Mouse (Mus musculus) urinary bladder, adult 18-20 months (tissue): Measurements from ENCODE around the gene Atoh8.

Source experiments
- DNase-seq, 2 experiments: peaks; one replicate each; pipeline ENCODE4 v3.0.0; 2022; ENCODE audit warnings: low spot score in 2 of 2, mixed read lengths in 2 of 2

Atoh8 gene

DNA sequence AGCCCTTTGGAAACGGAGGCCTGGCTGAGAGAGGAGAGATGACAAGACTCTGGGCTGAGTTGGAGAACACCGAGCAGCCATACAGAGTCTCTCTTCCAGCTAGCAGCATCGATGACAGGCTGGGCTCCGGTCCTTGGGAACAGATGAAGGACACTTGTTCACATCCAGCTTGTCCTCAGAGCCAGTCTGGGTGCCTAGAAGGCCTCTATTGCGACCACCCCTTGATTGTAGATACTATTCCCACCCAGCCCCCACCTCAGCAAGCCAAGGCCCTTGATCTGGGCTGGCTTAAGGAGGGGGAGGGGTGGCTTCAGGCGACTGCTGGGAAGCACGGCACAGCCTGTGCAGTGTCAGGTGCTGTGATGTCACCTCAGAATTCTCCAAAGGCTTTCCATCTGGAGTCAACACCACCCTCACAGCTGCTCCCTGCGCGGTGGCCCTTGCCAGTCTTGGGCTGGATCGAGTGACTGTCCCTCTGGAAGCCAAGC, 19.3 kb upstream of the Atoh8 start:
- DNase-seq: no peak

DNA sequence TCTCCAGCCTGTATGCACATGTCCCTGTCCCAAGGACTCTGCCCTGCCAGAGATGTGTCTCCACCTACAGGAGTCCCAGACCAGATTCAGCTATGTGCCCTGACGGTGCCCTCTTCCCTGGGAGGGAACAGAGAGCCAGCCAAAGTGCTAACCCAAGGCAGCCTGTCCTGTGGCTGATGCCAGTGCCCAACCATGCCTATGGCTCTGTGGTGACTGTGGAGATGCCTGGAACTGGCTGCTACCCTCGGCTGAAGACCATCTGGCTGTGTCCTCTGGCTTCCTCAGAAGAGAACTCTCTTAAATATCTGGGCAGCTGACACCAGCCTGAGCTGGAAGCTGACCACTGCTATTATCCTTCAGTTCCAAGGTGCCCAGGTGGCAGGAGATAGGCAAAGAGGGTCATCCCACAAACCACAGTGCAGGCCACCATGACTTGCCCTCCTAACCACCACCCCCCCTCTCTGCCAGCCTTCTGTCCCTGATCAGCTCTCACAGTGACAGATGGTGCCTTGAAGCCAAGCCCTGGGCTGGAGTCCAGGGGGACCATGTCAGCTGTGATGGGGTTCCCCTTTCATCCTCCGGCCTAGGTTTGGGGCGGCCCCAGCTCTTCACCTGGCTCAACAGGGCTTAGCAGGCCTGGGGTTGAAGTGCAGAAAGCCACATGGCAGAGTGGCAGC, 18.7 kb upstream of the Atoh8 start:
- no peak for DNase-seq

DNA sequence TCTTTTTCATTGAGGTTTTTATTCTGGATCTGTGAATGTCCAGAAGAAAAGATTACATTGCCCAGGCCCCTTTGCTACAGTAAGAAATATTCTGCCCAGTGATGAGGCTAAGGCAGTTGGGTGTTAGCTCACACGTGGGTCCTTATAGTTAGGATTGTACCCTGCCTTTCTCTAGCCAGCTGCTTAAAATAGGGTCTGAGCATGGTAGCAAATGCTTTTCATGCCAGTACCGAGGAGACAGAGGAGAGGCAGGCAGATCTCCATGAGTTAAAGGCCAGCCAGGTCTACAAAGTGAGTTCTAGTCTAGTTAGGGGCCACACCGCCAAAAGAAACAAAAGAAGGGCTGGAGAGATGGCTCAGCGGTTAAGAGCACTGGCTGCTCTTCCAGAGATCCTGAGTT, 17.8 kb upstream of the Atoh8 start:
- no peak for DNase-seq

DNA sequence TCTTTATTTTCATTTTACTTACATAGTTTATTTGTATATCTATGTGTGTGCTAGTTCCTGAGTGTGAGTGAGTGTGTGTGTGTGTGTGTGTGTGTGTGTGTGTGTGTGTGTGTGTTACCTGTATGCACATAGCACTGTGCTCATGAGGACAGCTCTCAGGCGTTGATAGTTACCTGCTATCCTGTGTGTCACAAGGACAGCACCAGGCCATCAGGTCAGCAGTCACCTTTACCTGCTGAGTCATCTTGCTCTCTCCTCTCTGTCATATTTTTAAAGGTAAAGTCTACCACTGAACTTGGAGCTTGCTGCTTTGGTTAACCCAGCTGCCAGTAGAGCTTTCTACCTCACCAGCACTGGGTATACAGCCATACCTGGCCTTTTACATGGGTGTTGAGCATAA, 17.1 kb upstream of the Atoh8 start:
- DNase-seq: no peak

DNA sequence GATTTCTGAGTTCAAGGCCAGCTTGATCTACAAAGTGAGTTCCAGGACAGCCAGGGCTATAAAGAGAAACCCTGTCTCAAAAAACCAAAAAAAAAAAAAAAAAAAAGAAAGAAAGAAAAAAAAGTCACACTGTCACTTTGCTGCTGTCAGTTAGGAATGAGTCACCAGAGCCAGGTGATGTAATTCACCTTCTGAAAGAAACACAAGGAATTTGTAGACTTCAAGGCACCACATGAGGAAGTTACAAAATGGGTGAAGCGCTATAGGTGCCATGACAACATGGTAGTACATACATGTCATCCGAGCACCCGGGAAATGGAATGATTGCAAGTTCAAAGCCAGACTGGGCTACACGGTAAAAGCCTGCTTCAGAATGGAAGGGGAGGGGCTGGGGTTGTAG, 14.6 kb upstream of the Atoh8 start:
- DNase-seq: no peak

DNA sequence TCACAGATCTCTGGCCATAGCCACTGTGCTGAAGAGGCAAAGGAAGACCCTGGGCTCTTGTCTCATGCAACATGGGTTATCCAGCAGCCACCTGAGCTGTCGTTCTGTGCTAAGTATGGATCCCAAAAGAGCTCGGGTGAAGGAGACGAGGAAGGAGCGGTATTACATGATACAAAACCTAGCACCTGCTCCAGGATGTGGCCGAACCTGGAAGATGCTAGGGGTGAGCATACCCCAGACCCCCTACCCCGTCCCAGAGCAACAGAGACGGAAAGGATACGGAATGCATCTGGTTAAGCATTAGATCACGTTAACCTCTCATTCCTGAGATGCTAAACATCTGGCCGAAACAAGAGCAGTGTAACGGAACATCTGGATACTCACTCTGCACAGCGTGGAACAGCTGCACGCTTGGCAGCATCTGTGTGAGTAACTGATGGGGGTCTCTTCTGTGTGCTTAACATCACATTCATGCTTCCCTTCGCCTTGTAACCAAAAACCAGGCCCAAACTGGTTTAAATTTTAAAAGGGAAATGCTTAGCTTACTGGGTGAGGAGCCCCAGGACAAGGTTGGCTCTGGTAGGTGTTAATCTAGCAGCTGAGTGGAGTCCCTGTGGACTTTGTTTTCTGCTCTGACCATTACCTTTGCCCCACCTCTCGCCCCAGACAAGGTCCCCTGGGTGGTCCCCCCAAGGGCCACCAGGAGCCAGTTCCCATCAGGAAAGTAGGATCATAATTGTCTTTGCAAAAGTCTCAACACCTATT, 13.0 kb upstream of the Atoh8 start:
- no peak for DNase-seq

DNA sequence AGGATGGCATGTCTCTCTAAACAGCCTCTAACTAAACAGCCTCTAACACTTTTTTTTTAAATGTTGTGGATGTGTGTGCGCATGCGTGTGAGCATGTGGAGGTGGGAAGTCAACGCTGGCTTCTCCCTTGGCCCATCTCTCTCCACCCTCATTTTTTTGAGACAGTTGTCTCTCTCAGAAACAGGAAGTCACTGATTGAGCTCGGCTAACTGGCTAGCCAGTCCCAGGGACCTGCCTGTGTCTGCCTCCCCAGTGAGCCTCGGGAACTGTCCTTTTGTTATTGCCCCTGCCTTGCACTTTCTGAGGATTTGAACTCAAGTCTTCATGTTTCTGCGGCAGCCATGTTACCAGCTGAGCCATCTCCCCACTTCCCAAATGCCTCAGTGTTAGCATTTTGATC, 10.9 kb upstream of the Atoh8 start:
- DNase-seq: no peak

DNA sequence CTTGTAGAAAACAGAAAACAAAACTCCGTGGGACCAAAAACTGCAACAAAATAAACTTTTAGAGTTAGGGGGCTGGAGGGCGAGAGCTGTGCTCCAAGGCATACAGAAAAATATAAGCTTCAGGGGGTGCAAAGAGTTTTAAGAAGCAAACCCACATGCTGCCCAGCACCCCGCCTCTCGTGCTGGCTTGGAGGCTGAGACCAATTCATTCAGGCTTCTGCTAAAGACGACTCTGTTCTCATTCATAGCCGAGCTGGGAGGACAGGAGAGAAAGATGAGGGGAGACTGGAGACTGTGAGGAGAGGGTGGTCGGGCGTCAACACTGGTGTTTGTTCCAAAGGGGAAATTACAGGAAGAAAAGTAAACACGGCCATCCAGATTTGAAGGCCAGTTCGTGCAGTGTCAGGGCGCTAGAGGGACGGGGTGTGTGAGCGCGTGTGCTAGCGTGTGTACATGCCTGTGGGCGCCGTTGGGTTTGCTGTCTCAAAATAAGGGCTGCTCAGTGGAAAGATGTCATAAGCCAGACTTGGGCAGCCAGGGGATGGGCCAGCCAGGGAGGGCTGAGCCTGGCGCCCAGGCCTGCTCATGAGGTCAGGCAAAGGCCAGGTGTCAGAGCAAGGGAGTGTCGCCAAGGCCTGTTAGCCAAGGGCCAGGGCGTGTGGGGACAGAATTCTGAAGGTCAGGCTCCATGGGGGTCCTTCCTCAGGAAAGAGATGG, 9.3 kb upstream of the Atoh8 start:
- peak in 1 of 2 experiments; percentile 65 for DNase-seq

DNA sequence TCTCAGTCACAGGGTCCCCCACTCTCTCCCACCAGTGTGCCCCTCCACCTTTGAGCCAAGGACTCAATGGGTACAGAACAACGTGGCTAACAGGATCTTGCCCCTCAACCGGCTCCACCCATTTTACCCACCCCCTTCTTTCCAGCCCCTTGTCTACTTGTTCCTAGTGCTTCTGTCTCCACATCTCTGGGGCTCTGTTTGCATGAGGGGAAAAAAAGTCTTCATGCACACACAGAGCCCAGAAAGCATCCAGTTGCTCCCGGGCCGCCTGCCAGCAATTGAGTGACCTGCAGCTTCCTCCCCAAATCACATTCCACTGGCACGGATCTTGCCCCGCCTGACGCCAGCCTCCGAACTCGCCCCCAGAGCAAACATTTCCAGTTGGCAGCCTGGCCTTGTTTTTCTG, 8.8 kb upstream of the Atoh8 start:
- peak; percentile 74 to 93 for DNase-seq

DNA sequence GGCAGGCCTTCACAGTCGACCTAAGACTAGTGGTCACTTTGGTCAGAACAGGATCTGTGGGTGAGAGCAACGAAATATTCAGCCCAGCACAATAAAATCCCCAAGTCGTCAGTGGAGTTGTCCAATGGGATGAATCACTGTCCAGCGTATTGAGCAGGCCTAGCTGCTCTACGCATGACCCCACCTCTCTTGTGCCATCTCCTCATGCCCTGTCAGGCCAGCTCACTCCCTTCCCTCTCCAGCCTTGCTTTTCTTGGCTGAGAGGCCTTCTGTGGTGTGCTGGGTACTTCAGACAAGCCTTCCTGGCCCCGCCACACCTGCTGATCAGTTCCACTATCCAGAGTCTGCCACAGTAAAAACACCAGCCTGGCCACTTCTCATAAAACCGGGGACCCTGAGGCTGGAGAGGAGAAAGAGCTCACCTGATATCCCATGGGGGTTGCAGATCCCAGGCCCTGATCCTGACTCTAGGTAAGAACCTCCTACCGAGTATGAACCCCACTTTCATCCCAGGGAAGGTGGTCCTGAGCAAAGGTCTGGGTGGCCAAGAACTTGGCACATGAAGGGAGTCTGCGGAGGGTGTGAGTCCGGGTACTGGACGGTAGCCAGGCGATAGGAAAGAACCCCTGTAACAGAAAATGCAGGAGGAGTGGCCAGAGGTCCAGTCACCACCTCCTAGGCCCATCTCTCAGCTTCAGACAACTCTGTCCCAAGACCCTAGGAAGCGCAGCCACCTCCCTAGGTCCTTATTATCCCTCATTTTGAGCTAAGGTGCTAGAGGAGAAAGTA, 7.3 kb upstream of the Atoh8 start:
- no peak for DNase-seq

DNA sequence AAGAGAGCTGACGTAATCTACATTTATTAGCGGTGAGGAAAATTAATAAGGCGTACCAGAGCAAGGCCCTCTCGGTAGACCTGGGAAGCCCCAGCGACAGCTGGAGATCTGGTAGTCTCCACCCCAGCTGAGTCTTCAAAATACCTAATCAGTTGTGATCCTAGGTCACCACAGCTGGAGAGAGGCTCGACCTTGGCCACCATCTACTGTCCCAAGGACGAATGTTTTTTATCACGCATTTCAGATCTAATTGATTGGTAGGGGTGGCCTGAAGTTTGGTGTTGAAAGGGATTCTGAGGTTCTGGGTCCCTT, 6.4 kb upstream of the Atoh8 start:
- no peak for DNase-seq

DNA sequence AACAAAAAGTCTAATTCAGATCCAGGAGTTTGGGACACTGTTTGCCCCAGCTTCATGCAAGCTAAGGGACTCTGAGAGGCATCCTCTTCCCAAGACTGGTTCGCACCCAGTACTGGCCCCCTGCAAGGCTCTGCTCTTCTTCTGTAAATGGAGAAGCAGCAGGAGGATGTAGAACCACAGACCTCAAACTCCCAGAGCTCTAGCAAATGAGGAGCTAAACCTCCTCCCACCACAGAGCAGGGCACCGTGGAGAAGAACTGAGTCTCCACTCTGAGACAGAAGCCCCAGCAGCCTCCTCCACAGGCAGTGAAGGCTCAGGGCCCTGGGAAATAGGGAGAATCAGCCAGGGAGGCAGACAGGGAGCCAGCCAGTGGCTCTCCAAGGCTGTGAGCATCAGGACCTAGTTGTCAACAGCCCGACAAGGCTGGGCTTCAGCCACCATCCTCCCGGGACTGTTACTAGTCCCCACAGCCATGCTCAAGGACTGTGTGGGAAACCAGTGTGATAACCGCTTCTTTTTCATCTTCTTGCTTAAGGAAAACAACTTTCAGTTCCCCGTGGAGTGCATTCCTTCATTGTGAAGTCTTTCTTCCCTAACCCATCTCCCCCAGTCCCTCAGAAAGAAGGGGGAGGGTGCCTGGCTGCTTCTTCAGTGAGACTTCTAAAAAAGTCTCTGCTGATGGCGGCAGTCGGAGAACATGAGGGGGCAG, 5.9 kb upstream of the Atoh8 start:
- DNase-seq: no peak

DNA sequence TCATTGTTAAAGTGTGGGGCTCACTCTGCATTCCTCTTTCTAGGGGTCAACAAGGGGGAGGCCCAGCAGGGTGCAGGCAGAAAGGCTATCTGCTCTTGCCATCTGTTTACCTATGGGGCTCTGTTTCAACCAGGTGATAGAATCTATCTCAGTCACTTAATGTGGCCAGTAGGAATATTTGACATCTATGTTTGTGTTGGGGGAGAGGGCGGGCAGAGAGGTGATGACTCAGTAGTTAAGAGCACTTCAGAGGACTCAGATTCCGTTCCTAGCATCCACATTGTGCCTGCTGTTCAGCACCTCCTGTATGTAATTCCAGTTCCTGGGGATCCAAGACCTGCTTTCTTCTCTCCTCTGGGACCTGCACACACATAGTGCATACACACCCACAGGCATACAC, 4.7 kb upstream of the Atoh8 start:
- peak in 1 of 2 experiments; percentile 51 for DNase-seq

DNA sequence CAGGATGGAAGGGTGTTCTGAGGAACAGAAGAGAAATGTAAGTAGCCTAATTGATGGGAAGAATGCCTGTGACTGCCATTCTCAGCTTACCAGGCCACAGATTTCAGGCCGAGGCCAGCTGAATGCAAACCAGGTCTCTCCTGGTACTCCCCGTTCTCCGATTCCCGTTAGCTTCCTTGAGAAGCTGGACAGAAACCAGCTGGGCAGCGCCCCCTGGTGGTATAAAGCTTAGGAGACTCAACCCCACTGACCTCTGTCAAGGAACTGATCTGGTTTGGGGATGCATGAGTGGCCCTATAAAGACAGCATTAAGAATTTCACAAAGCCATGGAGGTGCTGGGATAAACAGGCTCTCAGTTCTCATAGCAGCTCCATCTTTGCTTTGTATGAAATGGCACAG, 1.7 kb upstream of the Atoh8 start:
- peak; percentile 66 to 81 for DNase-seq

DNA sequence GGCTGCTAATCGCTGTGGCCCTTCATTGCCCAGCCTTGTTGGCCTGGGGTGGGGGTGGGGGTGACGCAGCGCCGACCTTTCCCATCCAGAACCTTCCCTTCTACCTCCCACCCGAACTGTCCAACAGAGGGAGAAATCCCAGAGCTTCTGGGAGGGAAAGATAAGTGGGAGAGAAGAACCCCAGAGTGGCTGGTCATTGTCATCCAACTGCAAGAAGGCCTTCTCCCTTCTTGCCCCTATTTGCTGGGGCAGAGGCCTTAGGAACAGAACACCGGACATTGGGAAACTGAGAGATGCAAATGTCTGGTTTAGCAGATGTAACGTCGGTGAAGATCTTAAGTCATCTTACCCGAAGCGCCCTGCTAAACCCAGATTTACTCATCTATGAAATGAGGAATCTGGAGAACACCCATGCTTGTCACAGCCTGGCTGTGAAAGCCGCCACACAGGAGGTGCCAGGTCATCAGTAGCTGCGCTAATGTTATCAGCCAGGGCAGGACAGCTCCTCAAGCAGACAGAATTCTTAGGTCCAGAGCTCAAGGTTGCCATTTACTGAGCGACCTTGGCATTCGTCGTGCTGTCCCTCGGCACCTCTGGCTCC, 530 bp upstream of the Atoh8 start:
- no peak for DNase-seq

DNA sequence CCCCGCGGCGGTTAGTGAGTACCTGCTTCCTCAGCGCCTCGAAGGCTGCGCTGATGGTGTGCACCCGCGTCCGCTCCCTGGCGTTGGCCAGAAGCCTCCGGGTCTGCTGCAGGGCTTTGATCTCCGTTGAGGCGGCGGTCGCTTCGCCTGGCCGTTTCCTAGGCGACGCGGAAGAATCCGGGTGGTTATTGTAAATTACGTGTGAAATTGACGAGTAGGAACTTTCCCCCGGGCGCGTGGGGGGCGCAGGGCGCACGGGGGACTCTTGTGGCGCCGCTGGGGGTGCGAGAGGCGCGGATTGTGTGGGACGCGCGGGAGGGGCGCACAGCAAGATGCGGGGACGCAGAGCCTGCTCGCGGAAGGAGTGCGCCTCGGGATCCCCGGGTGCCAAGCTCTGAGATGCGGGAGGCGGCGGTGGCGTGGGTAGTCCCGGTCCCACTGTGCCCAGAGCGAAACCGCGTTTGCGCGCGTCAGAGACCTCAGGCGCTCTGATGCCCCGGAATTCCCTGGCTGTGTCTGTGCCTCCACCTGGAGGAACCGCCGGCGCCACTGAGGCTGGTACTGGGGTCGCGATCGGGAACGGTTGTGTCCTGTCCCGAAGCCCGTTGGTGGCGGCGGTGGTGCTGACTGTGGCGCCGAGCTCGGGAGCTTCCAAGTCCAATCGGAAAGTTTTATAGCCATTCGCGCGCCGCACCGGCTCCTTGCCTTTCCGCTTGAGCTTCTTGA, 842 bp downstream of the Atoh8 start:
- peak in 1 of 2 experiments; percentile 61 for DNase-seq

DNA sequence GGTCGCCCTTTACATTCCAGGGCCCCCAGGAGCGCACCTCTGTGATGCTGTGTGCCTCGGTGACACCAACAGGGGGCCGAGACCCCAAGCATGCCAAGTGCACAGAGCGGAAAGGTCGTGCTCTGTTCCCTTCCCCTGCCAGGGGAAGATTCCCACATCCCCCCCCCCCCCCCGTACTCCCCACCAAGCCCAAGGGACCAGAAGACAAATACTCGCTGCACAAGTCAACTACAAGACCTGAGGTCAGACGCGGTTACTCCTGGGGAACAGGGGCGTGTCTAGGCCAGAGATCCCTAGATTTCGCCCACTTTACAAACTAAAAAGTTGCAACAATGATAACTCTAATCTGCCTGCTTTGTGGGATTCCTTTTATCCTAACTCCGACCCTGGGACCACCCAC, 1.4 kb downstream of the Atoh8 start:
- no peak for DNase-seq

DNA sequence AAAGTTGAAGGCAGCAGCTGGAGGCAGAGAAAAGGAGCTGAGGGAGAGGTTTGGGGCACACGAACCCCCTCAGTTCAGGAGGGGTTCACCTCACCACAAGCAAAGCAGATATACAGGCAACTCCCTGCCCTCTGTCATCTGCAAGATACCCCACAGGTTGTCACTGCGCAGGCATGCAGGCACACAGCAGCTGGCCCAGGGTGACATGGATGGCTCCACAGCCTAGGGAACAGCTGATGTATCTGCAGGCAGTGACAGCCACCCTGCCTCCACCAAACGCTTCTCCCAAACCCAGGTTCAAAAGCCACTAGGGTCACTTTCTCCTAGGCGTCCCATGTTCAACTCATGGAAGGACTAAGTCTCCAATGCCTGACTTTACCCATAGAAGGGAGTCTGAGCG, 2.5 kb downstream of the Atoh8 start:
- DNase-seq: no peak

DNA sequence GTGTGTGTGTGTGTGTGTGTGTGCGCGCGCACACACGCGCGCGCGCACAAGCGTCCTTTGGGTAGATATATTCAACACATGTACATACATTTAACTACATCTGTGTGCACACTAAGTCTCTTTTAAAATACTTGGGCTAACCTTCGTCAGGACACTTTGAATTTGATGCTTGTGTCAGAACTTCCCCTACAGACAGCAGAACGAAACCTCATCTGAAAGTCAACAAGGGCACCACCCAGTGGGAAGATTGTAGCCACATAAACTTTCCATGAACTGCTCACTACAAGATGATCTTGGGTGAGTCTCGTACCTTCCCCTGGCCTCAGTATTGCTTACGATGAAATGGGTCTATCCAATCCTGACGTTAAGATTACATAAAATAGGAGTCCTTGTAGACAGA, 3.0 kb downstream of the Atoh8 start:
- no peak for DNase-seq

DNA sequence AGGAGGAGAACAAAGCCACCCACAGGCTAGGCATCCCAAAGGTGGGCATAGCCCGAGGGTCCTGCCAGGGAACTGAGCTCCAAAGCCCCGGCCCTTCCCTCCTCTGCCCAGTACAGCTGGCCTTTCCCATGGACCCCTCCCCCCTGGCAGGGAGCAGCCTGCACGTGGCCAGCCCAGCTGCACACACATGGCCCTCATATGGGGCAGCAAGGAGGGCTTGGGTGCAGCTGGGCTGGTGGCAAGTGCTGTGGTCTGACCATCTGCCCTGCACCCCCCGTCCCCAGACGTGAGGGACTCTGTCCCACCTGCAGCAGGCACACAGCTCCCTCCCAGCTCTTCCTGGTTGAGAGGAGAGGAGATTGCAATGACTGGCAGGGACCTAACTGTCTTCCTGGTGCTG, 4.5 kb downstream of the Atoh8 start:
- DNase-seq: no peak
